Mouse (Mus musculus) olfactory bulb, adult 2 months (tissue): ENCODE results near the gene Tcf7l2.

Experiments
- CTCF ChIP-seq: fragments of 200-500 bp; IDR thresholded peaks from 2 replicates; pipeline ENCODE4 v1.5.1; 2012; ENCODE audit warnings: low read depth, mild to moderate bottlenecking, low read length, moderate library complexity; ENCODE audit not compliant: insufficient read depth
- POLR2A ChIP-seq: fragments of 200-500 bp; IDR thresholded peaks from 2 replicates; pipeline ENCODE4 v1.6.1; 2012; ENCODE audit warnings: mild to moderate bottlenecking, low read depth, low read length, moderate library complexity; ENCODE audit not compliant: insufficient read depth

DNA sequence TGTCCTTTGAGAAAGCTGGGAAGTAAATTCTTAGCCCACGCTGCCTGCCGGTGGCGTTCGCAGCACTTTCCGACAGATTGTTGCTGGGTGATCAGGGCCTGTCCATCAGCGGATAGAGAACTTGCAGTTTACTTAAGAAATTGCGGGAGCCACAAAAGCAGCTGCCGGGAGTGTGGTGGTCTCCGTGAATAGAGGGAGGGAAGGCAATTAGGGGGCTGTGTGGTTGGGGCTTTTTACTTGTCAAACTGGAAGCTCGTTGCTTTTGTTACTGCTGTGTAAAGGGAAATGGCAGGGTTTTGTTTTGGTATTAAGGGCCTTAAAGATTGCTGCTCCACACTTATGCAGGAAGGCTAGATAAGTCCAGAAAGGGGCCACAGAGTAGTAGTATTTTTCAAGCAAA, 155.0 kb downstream of the Tcf7l2 start:
- TF ChIP-seq CTCF (no peak), POLR2A (no peak)
